Mouse (Mus musculus) hindbrain, embryonic 14.5 days (tissue): ENCODE results near the gene Cd96. TPM values are rescaled to one million over a fixed set of nuclear protein-coding genes. Genes with fewer than 3 reads are reported as not detected.
"Not testable (repeated sequence)": the region's sequence is repeated elsewhere in the genome, so short reads cannot be mapped to it uniquely, and the experiment has no call there.

Experiments used
- ATAC-seq: fragments of 200-750 bp; cut with Nextera tagmentation; 2 replicates; pipeline ENCODE4 v1.8.0; 2017; ENCODE audit warnings: moderate number of reproducible peaks, mild to moderate bottlenecking, moderate TSS enrichment, moderate library complexity; ENCODE audit not compliant: low FRiP score
- DNase-seq: peaks from one replicate; pipeline ENCODE4 v3.0.0-alpha.2; 2015; ENCODE audit warnings: low spot score
- H3K27ac ChIP-seq: fragments of 300-500 bp; sonication (generic); 2 replicates; pipeline ENCODE4 v1.5.1; 2014; ENCODE audit warnings: mild to moderate bottlenecking, moderate library complexity
- H3K27me3 ChIP-seq: fragments of 300-500 bp; sonication (generic); 2 replicates; pipeline ENCODE4 v1.6.1; 2014; ENCODE audit warnings: mild to moderate bottlenecking, low read length, mixed read lengths; ENCODE audit not compliant: control insufficient read depth, insufficient read depth
- H3K36me3 ChIP-seq: fragments of 300-500 bp; sonication (generic); replicated peaks from 2 replicates; pipeline ENCODE4 v1.6.1; 2014; ENCODE audit not compliant: control insufficient read depth, insufficient read depth
- H3K4me1 ChIP-seq: fragments of 300-500 bp; sonication (generic); replicated peaks from 2 replicates; pipeline ENCODE4 v1.6.1; 2014; ENCODE audit warnings: antibody characterized with exemption, low read length, mixed read lengths; ENCODE audit not compliant: control insufficient read depth, insufficient read depth
- H3K4me2 ChIP-seq: fragments of 300-500 bp; sonication (generic); replicated peaks from 2 replicates; pipeline ENCODE4 v1.6.1; 2014; ENCODE audit warnings: mild to moderate bottlenecking, moderate library complexity
- H3K4me3 ChIP-seq: fragments of 300-500 bp; sonication (generic); replicated peaks from 2 replicates; pipeline ENCODE4 v1.5.1; 2014; ENCODE audit warnings: mild to moderate bottlenecking, low read length
- H3K9ac ChIP-seq: fragments of 300-500 bp; sonication (generic); 2 replicates; pipeline ENCODE4 v1.6.1; 2014
- H3K9me3 ChIP-seq: fragments of 300-500 bp; sonication (generic); 2 replicates; pipeline ENCODE4 v1.6.1; 2016; ENCODE audit warnings: low read length; ENCODE audit not compliant: control insufficient read depth
- WGBS: fragments of 180-500 bp; shearing (Covaris S2); extraction: QIAGEN DNeasy Blood & Tissue Kit; methylation state at CpG from one replicate; pipeline ENCODE4 v1.1.7; 2014; 5-methylcytosine and 5-hydroxymethylcytosine counted together
- polyA plus RNA-seq: library from polyadenylated mRNA; unstranded; fragments of >200 nt; fragmentation: Nextera tagmentation; extraction: Ambion mirVana; gene quantifications from 2 replicates; pipeline ENCODE4 v1.2.1, GENCODE M21; 2014

Cd96 gene
- 0.09 TPM in 1 of 2 replicates, not detected in the other for polyA plus RNA-seq

DNA sequence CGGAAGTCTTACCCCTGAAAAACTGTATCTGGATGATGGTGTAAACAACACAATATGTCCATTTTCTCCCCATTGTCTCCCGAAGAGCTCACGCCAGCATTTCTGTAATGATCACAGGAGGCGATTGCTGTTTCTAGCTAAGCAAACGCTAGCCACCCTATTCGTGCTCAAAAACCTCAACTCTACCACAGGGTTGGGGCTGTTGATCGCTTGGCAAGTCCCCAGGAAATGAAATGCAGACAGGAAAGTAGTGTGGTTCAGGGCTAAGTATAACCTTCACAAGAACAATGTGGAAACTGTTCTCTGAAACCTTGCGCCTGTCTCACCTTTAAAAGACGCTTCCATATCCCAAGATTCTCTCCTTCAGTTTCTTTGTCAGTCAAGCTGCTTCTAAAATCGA is at the start of gene Cd96:
Cd96 (minus strand) TSS at position 232 of the 400 bp plus-strand sequence.
- Histone ChIP-seq H3K9me3 (no peaks in the 10 kb centered on the region), H3K27me3 (no peaks in the 10 kb centered on the region), H3K36me3 (no peaks in the 10 kb centered on the region), H3K4me1 (no peaks in the 10 kb centered on the region), H3K4me3 (no peak within 1 kb of the TSS), H3K4me2 (no peak within 1 kb of the TSS), H3K27ac (no peak within 1 kb of the TSS), H3K9ac (no peak within 1 kb of the TSS)
- 81% methylated on average over 10 of the region's 10 CpGs for WGBS
- DNase-seq (no peak), ATAC-seq (no peak)

DNA sequence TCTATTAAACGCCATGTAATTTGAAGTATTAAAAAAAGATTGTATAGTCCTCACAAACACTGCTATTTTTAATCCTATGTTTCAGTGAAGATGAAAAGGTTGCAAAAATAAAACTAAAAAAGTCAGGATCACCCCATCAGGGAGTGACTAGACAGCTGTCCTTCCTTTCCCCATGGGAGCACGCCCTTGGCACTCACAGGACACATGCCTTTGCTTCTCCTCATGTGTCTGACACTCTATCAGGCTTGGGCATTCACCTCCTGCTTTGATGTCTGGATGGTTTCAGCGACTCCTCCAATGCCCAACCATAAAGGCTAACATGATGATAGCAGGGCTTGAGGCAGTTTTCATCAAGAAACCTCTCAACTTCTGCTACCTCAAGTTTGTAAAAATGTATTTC is 46.9 kb upstream of the Cd96 start:
- no peak for ATAC-seq
- DNase-seq: no peak
- Histone ChIP-seq H3K4me2 (no peak overlapping the region), H3K4me3 (no peak overlapping the region), H3K9ac (no peak overlapping the region), H3K9me3 (peaks cover 7% of the 10 kb centered on the region), H3K36me3 (no peaks in the 10 kb centered on the region), H3K27me3 (no peaks in the 10 kb centered on the region), H3K27ac (no peak overlapping the region), H3K4me1 (no peaks in the 10 kb centered on the region)
- WGBS: 85% methylated on average over 3 of the region's 3 CpGs

DNA sequence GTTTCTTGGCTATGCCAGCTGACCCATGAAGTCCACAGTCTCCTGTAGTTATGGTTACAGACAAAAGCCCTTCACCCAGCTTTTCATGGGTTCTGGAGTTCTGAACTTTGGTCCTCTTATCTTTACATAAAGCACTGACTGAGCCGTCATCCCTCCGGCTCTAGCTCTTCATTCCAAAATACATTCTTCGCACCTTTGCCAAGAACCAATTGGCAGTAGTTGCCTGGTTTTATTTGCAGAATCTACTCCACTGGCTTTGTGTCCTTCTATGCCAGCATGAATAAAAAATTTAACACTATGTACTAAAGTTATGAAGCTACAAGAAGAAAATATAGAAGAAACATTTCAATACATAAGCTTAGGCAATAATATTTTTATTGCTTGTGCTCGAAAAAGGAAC is 45.3 kb upstream of the Cd96 start:
- ATAC-seq (no peak), DNase-seq (no peak)
- Histone ChIP-seq H3K4me1 (no peaks in the 10 kb centered on the region), H3K9ac (no peak overlapping the region), H3K4me2 (no peak overlapping the region), H3K9me3 (no peaks in the 10 kb centered on the region), H3K27ac (no peak overlapping the region), H3K27me3 (no peaks in the 10 kb centered on the region), H3K36me3 (no peaks in the 10 kb centered on the region), H3K4me3 (no peak overlapping the region)
- WGBS: 82% methylated on average over 4 of the region's 4 CpGs

DNA sequence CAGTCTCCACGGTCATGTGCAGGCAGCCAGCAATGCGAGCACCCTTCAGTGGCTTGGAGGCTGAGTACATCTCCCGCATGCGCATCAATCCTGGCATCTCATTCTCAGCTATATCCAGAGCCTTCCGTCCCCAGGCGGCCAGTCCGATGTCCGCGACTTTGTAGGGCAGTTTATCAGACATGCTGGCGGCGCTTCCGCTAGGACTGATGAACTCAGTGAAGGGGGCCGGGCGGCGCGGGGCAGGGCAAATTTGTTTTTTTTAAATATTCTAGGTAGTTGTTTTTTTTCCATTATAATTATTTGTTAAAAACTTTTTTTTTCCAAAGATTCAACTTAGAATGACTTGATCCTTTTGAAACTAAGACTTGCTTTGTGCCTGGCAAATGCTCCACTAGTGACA is 34.8 kb upstream of the Cd96 start, which contains the start of gene Gm4737:
Gm4737 (minus strand) TSS at position 246 of the 400 bp plus-strand sequence.
- WGBS: over 99% methylated on average over 9 of the region's 16 CpGs
- H3K36me3 ChIP-seq, H3K4me1 ChIP-seq, H3K27ac ChIP-seq, H3K9me3 ChIP-seq, H3K4me2 ChIP-seq, H3K4me3 ChIP-seq, DNase-seq, H3K9ac ChIP-seq, ATAC-seq, H3K27me3 ChIP-seq: not testable (repeated sequence)

DNA sequence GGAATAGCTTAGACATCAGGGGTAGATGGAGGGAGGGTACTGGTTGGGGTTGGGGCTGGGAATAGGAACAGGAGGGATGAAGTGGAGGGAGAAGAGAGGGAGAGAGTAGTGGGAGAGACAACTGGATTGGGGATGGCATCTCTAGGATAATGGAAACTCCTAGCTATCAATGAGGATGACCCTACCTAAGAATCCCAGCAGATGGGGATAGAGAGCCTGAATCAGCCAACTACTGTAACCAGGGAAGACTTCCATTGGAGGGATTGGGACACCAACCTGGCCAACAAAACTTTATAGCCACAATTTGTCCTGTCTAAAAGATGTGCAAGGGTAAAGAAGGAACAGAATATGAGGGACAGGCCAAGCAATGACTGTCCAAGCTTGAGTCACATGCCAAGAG is 31.1 kb upstream of the Cd96 start:
- H3K36me3 ChIP-seq: no peaks in the 10 kb centered on the region
- no peak overlapping the region for H3K4me3 ChIP-seq
- H3K4me2 ChIP-seq: no peak overlapping the region
- H3K9me3 ChIP-seq: no peaks in the 10 kb centered on the region
- DNase-seq (no peak), ATAC-seq (no peak)
- H3K27me3 ChIP-seq: no peaks in the 10 kb centered on the region
- H3K27ac ChIP-seq: no peak overlapping the region
- no peak overlapping the region for H3K9ac ChIP-seq
- H3K4me1 ChIP-seq: no peaks in the 10 kb centered on the region

DNA sequence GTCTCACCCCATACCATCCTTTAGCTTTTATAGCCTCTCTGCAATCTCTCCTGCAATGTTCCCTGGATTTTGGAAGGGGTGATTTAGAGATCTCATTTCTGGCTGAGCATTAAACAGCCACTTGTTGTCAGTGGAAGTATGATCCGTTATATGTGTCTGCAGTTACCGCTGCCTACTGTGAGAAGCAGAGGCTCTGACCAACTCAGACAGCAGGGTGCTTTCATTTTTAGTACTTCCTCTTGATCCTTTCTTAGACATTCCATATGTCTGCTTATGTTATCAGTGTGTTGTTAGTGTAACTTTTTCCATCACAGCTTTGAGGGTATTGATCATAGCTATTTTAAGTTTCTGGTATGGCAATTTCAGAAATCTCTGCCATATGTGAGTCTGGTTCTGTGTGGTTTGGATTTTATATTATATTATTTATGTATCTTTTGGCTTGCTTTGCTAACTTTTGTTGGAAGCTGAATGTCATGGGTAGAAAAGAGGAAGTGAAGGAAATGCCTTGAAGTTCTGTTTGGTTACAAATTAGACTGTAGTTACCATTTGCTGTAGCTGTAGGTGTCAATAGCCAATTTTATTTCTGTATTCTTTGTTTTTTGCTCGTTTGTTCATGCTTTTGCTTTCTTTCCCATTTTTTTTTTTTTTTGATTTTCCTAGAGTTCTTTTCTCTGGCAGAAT is 28.8 kb upstream of the Cd96 start:
- Histone ChIP-seq H3K4me3 (no peak overlapping the region), H3K4me2 (no peak overlapping the region), H3K36me3 (no peaks in the 10 kb centered on the region), H3K27ac (no peak overlapping the region), H3K27me3 (no peaks in the 10 kb centered on the region), H3K9me3 (no peaks in the 10 kb centered on the region), H3K4me1 (no peaks in the 10 kb centered on the region), H3K9ac (no peak overlapping the region)
- ATAC-seq (no peak), DNase-seq (no peak)
- WGBS: 73% methylated on average over 3 of the region's 3 CpGs

DNA sequence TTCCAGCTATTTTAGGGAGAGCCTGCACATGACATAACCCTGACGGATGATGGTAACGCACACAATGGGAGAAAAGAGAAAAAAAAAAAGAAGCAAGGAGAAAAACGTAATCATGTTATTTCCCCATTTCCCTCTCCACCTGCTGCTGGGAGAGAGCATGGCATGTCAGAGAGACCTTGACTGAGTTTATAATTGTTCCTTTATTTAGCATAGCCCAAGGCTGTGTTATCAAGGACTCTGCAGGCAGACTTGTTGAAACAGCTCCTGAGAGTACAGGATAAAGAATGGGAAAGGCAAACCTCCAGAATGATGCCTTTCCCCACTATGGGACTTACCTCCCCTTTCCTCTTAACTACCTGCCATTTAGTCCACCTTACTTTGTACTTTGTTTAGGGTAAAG is 26.9 kb upstream of the Cd96 start:
- Histone ChIP-seq H3K9ac (no peak overlapping the region), H3K9me3 (no peaks in the 10 kb centered on the region), H3K4me1 (no peaks in the 10 kb centered on the region), H3K4me2 (no peak overlapping the region), H3K4me3 (no peak overlapping the region), H3K27ac (no peak overlapping the region), H3K36me3 (no peaks in the 10 kb centered on the region), H3K27me3 (no peaks in the 10 kb centered on the region)
- ATAC-seq: no peak
- WGBS: 65% methylated on average over 3 of the region's 3 CpGs
- DNase-seq: no peak

DNA sequence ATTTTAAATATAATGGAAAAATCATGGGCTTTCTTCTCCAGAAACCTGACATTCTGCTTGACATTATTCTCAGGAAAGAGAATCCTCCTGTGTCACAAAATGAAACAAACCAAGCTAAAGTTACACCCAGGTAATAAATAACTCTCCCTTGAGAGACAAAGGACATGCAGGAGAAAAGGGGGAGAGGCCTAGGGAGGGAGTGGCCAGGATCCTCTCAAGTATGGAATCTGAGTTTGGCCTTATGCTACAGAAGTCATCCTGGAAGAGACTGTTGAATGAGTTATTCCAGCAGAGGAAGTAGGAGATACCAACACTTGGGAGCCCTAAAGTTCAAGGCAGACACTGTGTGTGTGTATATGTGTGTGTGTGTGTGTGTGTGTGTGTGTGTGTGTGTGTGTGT is 2.2 kb upstream of the Cd96 start:
- no peak overlapping the region for H3K27ac ChIP-seq
- H3K9ac ChIP-seq: no peak overlapping the region
- H3K36me3 ChIP-seq: no peaks in the 10 kb centered on the region
- H3K4me3 ChIP-seq: no peak overlapping the region
- H3K27me3 ChIP-seq: no peaks in the 10 kb centered on the region
- no peaks in the 10 kb centered on the region for H3K9me3 ChIP-seq
- H3K4me1 ChIP-seq: no peaks in the 10 kb centered on the region
- DNase-seq: no peak
- H3K4me2 ChIP-seq: no peak overlapping the region
- ATAC-seq: no peak

DNA sequence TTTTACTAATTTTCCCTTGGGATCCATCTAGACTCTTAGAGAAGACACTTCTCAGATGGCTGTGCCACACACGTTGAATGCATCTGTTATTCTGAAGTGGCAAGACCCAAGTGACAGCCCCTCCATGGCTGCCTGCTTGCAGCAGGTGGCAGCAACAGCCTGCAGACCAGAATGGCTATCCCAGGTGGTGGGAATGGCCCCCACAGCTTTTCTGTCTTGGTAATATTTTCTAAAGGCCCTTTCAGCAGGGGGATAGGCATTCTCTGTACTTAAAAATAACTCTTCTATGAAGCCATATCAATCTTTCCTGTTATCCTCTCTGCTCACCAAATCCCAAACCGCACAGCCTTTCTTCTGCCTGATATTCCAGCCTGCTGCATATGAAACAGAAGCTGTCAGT is 1.4 kb upstream of the Cd96 start:
- H3K27ac ChIP-seq: no peak overlapping the region
- H3K9me3 ChIP-seq: no peaks in the 10 kb centered on the region
- 41% methylated on average over 2 of the region's 2 CpGs for WGBS
- DNase-seq (peak; percentile 65), ATAC-seq (peak; percentile 75; the same call in 1 of the 2 replicates)
- H3K27me3 ChIP-seq: no peaks in the 10 kb centered on the region
- no peak overlapping the region for H3K9ac ChIP-seq
- no peak overlapping the region for H3K4me2 ChIP-seq
- no peaks in the 10 kb centered on the region for H3K36me3 ChIP-seq
- H3K4me1 ChIP-seq: no peaks in the 10 kb centered on the region
- no peak overlapping the region for H3K4me3 ChIP-seq

DNA sequence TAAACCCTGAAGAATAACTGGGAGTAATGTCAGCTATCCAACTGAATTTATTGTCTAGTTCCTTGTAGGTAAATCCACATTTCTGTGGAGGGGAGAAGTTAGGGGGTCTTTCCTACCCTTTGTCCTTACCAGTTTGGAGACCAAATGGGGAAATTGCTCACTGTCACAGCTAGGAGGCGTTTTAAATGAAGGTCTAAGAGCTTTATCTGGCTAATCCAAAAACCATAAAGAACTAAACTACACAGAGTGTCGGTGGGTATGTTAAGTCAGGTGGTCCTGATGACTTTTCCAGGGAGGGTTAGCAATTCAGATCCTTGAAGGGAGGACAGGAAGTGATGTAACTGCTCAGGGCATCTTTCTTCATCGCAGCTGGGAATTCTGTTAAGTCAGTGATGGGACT is 556 bp upstream of the Cd96 start:
- Histone ChIP-seq H3K36me3 (no peaks in the 10 kb centered on the region), H3K9ac (no peak overlapping the region), H3K4me2 (no peak overlapping the region), H3K4me3 (no peak overlapping the region), H3K27ac (no peak overlapping the region), H3K9me3 (no peaks in the 10 kb centered on the region), H3K4me1 (no peaks in the 10 kb centered on the region), H3K27me3 (no peaks in the 10 kb centered on the region)
- ATAC-seq (no peak), DNase-seq (no peak)
- WGBS: 76% methylated on average over 3 of the region's 3 CpGs
